Mouse (Mus musculus) liver, embryonic 16.5 days (tissue): ENCODE data around the gene Cgnl1. TPM values are rescaled to one million over a fixed set of nuclear protein-coding genes. Genes with fewer than 3 reads are reported as not detected.

ENCODE experiments used
- ATAC-seq: fragments of 200-750 bp; cut with Nextera tagmentation; 2 replicates; pipeline ENCODE4 v1.8.0; 2017; ENCODE audit warnings: low read depth, mild to moderate bottlenecking, moderate number of reproducible peaks, moderate library complexity
- H3K27ac ChIP-seq: fragments of 300-500 bp; sonication (generic); 2 replicates; pipeline ENCODE4 v1.5.1; 2014; ENCODE audit warnings: mild to moderate bottlenecking, low read length
- H3K27me3 ChIP-seq: fragments of 300-500 bp; sonication (generic); 2 replicates; pipeline ENCODE4 v1.6.1; 2014; ENCODE audit warnings: low read depth, low read length, mixed read lengths; ENCODE audit not compliant: control insufficient read depth, insufficient read depth
- H3K36me3 ChIP-seq: fragments of 300-500 bp; sonication (generic); 2 replicates; pipeline ENCODE4 v1.6.1; 2014; ENCODE audit warnings: mild to moderate bottlenecking; ENCODE audit not compliant: control insufficient read depth, insufficient read depth
- H3K4me1 ChIP-seq: fragments of 300-500 bp; sonication (generic); 2 replicates; pipeline ENCODE4 v1.6.1; 2014; ENCODE audit warnings: low read depth, low read length, mixed read lengths; ENCODE audit not compliant: control insufficient read depth
- H3K4me2 ChIP-seq: fragments of 300-500 bp; sonication (generic); 2 replicates; pipeline ENCODE4 v1.6.1; 2014; ENCODE audit warnings: low read depth, low read length, mixed read lengths
- H3K4me3 ChIP-seq: fragments of 300-500 bp; sonication (generic); 2 replicates; pipeline ENCODE4 v1.5.1; 2014; ENCODE audit warnings: low read depth, mild to moderate bottlenecking, low read length
- H3K9ac ChIP-seq: fragments of 300-500 bp; sonication (generic); 2 replicates; pipeline ENCODE4 v1.6.1; 2014; ENCODE audit warnings: low read depth, low read length
- H3K9me3 ChIP-seq: fragments of 300-500 bp; sonication (generic); replicated peaks from 2 replicates; pipeline ENCODE4 v1.6.1; 2016; ENCODE audit warnings: low read length; ENCODE audit not compliant: control insufficient read depth
- WGBS: fragments of 180-500 bp; shearing (Covaris S2); extraction: QIAGEN DNeasy Blood & Tissue Kit; methylation state at CpG from one replicate; pipeline ENCODE4 v1.1.7; 2014; ENCODE audit not compliant: insufficient replicate concordance; 5-methylcytosine and 5-hydroxymethylcytosine counted together
- polyA plus RNA-seq: library from polyadenylated mRNA; unstranded; fragments of >200 nt; fragmentation: Nextera tagmentation; extraction: Ambion mirVana; gene quantifications from 2 replicates; pipeline ENCODE4 v1.2.1, GENCODE M21; 2015

Cgnl1 gene
- polyA plus RNA-seq, 1 experiment from 2014 or later, result 2.6 TPM

DNA sequence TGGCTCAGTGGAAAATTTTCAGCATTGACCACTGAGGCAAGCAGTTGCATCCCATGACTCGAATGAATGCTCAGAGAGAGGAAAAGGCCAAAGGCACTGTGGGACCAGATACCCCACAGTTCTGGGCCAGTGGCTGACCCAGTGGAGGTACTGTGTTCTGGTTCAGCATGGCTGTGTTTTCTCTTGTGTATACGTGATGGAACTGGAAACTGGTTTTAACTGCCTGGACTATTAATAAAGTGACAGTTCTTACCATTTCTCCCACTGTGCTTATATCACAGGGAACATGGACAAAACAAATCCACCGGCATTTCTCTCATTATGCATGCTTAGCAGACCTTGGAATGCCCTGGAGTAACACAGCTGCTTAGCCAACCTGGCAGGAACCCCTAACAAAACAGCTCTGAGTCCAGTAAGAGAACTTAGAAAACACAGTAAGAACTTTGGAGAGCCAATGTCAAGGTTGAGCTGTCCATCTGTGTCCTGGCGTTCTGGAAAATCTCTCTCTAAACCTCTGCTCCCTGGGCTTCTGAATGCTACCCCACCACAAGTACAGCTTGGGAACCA, 131.0 kb downstream of the Cgnl1 start:
- ATAC-seq, result no peak
- H3K27me3 ChIP-seq, result no peaks in the 10 kb centered on the region
- no peak overlapping the region for H3K9ac ChIP-seq
- WGBS, result 47% methylated on average over 4 of the region's 4 CpGs
- H3K36me3 ChIP-seq, result no peaks in the 10 kb centered on the region
- no peaks in the 10 kb centered on the region for H3K9me3 ChIP-seq
- no peaks in the 10 kb centered on the region for H3K4me1 ChIP-seq
- H3K27ac ChIP-seq, result no peak overlapping the region
- H3K4me3 ChIP-seq, result no peak overlapping the region
- no peak overlapping the region for H3K4me2 ChIP-seq

DNA sequence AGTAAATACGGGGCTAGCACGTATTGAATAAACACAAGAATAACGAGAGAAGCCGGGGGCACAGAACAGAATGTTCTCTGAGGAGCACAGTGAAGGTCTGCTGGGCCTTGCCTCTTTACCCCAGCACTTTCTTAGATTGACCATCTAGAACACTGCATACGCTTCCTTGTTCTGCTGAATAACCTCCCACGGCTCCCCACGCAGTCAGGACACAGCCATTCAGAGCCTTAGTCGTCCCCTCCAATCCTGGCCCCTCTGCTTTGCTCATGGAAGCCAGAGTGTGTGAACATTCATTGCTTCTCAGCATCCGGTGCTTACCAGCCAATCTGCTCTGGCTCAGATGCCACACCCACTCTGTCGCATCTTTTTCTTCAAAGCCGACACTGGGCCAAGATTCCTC, 133.2 kb downstream of the Cgnl1 start:
- Histone ChIP-seq H3K4me2 (no peak overlapping the region), H3K9ac (no peak overlapping the region), H3K9me3 (no peaks in the 10 kb centered on the region), H3K4me3 (no peak overlapping the region), H3K4me1 (no peaks in the 10 kb centered on the region), H3K27ac (no peak overlapping the region), H3K27me3 (no peaks in the 10 kb centered on the region), H3K36me3 (no peaks in the 10 kb centered on the region)
- ATAC-seq, result no peak
- 72% methylated on average over 11 of the region's 11 CpGs for WGBS

DNA sequence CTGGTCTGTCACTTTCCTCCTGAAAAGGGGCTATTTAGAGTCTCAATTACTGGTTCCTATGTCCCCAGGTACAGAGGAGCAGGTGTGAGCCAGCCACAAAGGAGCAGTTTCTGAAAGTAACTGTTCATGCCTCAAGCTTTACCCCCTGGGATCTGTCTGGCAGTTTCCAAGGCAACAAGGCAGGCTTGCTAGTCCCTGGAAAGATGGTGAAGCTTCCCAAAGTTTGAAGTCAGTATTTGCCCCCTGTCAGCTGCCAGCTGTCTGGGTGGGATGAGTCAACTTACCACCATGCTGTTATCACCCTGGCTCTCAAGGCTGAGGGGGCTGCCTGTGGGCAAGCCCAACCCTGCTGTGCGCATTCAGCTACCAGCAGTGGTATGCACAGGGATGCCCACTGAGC, 134.5 kb downstream of the Cgnl1 start:
- H3K4me1 ChIP-seq, result no peaks in the 10 kb centered on the region
- H3K4me2 ChIP-seq, result no peak overlapping the region
- ATAC-seq, result no peak
- H3K36me3 ChIP-seq, result no peaks in the 10 kb centered on the region
- WGBS, result 84% methylated on average over 1 of the region's 1 CpGs
- H3K27ac ChIP-seq, result no peak overlapping the region
- H3K9me3 ChIP-seq, result no peaks in the 10 kb centered on the region
- H3K27me3 ChIP-seq, result no peaks in the 10 kb centered on the region
- no peak overlapping the region for H3K9ac ChIP-seq
- H3K4me3 ChIP-seq, result no peak overlapping the region

DNA sequence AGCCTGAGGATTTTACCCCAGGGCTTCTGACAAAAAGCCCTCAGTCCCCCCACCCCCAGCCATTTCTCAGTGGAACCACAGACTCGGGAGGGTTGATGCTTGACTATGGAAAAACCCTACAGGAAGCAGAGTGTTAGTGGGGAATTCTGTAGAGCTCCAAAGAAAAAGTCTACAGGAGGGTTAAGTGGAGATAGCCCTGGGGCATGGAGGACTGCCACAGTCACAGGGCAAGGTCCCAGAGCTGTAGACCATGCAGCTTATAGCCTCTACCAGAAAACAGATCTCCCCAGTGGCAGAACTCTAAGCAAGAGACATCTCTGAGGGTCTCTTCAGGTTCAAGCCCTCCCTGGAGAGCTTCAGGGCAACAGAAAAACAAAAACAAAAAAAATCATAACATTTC, 135.8 kb downstream of the Cgnl1 start:
- no peak overlapping the region for H3K27ac ChIP-seq
- no peaks in the 10 kb centered on the region for H3K9me3 ChIP-seq
- H3K4me3 ChIP-seq, result no peak overlapping the region
- H3K4me1 ChIP-seq, result no peaks in the 10 kb centered on the region
- H3K9ac ChIP-seq, result no peak overlapping the region
- no peak for ATAC-seq
- no peaks in the 10 kb centered on the region for H3K36me3 ChIP-seq
- H3K4me2 ChIP-seq, result no peak overlapping the region
- no peaks in the 10 kb centered on the region for H3K27me3 ChIP-seq
- WGBS, result 24% methylated on average over 1 of the region's 1 CpGs

DNA sequence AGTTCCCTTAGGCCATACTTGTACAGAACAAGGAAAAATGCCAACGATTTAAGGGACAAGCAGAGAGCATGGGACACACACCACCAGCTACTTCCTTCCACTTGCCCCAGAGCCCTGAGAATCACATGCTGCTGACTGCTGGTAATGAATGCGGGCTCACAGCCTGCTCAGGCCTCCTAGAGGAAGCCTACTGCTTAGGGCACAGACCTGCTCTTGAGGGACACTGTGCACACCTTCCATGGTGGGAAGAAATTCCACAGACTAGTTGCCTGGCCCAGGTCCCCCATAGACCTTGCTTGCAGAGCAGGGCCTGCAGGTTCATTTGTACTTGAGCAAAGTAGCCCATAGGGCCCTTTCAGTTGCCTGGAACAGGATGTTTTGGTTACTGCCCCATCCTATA, 136.5 kb downstream of the Cgnl1 start:
- Histone ChIP-seq H3K4me2 (no peak overlapping the region), H3K36me3 (no peaks in the 10 kb centered on the region), H3K4me1 (no peaks in the 10 kb centered on the region), H3K27ac (no peak overlapping the region), H3K4me3 (no peak overlapping the region), H3K9ac (no peak overlapping the region), H3K27me3 (no peaks in the 10 kb centered on the region), H3K9me3 (no peaks in the 10 kb centered on the region)
- no peak for ATAC-seq
- 57% methylated on average over 2 of the region's 2 CpGs for WGBS

DNA sequence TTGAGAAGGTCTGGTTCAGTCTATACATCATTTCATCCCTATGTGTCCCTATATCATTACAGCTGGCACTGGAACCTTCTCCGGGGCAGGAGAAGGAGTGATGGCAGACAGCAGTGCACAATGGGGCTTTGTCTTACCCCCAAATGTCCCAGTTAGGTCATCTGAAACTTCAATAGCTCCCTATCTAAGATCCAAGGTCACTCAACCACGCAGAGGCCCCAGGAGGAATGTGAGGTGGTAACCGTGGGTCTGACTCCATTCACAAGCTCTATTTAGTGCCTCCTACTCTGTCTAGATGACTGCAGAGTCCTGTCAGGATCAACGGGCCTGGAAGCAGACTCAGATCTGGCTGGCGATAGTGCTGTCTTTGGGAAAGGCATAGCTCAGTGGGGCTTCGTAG, 142.5 kb downstream of the Cgnl1 start:
- 61% methylated on average over 6 of the region's 6 CpGs for WGBS
- H3K27ac ChIP-seq, result no peak overlapping the region
- H3K4me1 ChIP-seq, result no peaks in the 10 kb centered on the region
- H3K9ac ChIP-seq, result no peak overlapping the region
- H3K4me3 ChIP-seq, result no peak overlapping the region
- H3K27me3 ChIP-seq, result no peaks in the 10 kb centered on the region
- H3K36me3 ChIP-seq, result no peaks in the 10 kb centered on the region
- no peak overlapping the region for H3K4me2 ChIP-seq
- no peak for ATAC-seq
- H3K9me3 ChIP-seq, result no peaks in the 10 kb centered on the region

DNA sequence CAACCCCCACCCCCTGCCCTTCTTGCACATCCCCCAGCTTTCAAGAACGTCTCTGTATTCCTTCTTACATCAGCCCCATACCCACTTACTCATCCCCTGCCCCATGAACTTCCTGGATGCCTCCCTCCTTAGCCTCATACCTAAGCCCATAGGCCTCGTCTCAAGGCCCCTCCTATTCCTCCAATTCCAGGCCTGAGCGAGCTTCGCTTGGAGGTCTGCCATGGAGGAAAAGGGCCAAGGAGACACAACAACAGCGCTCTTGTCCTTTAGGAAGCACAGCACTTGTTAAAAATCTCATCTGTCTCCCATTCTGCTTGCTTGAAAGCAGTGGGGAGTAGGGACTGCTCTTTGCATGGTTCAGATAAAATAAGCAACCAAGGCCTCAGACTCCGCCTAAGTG, 143.1 kb downstream of the Cgnl1 start:
- 67% methylated on average over 6 of the region's 6 CpGs for WGBS
- no peak overlapping the region for H3K4me3 ChIP-seq
- H3K9ac ChIP-seq, result no peak overlapping the region
- no peak for ATAC-seq
- H3K9me3 ChIP-seq, result no peaks in the 10 kb centered on the region
- H3K36me3 ChIP-seq, result no peaks in the 10 kb centered on the region
- no peaks in the 10 kb centered on the region for H3K4me1 ChIP-seq
- no peak overlapping the region for H3K4me2 ChIP-seq
- H3K27ac ChIP-seq, result no peak overlapping the region
- no peaks in the 10 kb centered on the region for H3K27me3 ChIP-seq

DNA sequence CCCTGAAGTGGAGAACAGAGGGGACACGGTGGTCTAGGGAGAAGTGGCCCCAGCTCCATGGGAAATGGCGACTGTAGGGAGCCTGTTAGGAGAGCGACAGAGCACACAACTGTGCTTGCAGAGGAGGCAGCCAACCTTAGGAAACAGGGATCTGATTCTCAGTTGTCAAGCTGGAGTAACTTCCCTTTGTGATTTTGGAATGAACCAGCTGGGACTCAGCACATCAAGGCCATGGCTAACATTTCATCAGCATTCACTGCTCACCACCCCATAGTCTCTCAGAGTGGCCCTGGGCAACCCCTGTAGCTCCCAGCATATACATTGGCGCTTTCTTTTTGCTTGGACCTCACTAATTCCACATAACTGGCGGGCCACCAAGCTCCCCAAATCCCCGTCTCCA, 145.4 kb downstream of the Cgnl1 start:
- 56% methylated on average over 6 of the region's 6 CpGs for WGBS
- Histone ChIP-seq H3K27ac (no peak overlapping the region), H3K9ac (no peak overlapping the region), H3K4me1 (no peaks in the 10 kb centered on the region), H3K9me3 (no peaks in the 10 kb centered on the region), H3K4me3 (no peak overlapping the region), H3K36me3 (no peaks in the 10 kb centered on the region), H3K4me2 (no peak overlapping the region), H3K27me3 (no peaks in the 10 kb centered on the region)
- ATAC-seq, result no peak

DNA sequence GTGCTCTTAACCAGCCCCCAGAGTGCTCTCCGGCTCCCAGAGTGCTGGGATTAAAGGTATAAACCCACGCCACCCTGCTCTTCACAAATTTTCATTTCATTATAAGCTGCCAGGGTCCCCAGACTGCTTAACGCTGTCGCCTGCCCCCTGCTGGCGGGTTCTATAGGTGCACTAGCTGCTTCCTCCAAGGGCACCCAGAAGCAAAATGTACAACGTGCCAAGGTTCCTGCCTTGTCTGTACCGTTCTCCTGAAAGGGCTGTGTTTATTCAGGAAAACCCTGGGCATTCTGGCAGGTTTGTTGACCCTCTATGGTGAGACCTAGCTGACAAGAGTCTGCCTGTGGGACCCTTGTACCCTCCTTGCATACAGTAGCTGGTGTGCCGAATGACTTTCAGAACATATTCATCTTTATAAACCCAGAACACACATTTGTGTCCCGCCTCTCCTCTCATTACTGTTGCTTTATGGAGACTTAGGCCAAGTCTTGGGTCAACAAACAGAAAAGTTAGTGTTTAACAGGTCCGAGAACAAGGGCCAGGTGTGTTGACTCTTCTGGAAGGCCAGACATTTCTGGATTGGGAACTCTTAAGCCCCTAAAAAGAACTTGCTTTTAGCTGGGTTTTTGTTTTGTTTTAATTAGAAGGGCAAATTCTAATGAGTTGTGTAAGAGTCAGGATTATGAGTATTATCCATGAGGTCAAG, 146.5 kb downstream of the Cgnl1 start:
- H3K9ac ChIP-seq, result no peak overlapping the region
- no peaks in the 10 kb centered on the region for H3K4me1 ChIP-seq
- H3K4me3 ChIP-seq, result no peak overlapping the region
- no peaks in the 10 kb centered on the region for H3K27me3 ChIP-seq
- no peaks in the 10 kb centered on the region for H3K9me3 ChIP-seq
- no peak overlapping the region for H3K4me2 ChIP-seq
- no peak overlapping the region for H3K27ac ChIP-seq
- ATAC-seq, result peak; percentile 21; the same call in 1 of the 2 replicates
- WGBS, result 28% methylated on average over 10 of the region's 10 CpGs
- no peaks in the 10 kb centered on the region for H3K36me3 ChIP-seq
